Mouse (Mus musculus): ENCODE measurements around the gene Ush1g. TPM values are rescaled to one million over a fixed set of nuclear protein-coding genes. Genes with fewer than 3 reads are reported as not detected.

Ush1g gene
- polyA plus RNA-seq, 1 experiment from 2014 or later: not detected

DNA sequence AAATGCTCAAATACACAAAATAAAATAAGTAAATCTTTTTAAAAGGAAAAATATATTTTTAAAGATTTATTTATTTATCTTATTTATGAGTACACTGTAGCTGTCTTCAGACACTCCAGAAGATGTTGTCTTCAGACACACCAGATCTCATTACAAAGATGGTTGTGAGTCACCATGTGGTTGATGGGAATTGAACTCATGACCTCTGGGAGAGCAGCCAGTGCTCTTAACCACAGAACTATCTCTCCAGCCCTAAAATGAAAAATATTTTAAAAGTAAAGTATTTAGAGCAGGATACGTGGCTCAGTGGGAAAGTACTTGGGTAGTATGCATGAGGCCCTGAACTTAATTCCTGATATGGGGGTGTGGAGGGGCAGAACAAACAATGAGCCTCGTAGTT is 20.5 kb downstream of the Ush1g start:
- Histone ChIP-seq H3K4me1 (replicated peaks) (peaks cover 11% of the 10 kb centered on the region), H3K9ac (replicated peaks) (no peak overlapping the region), H3K27me3 (peaks cover 60% of the 10 kb centered on the region), H3K36me3 (no peaks in the 10 kb centered on the region), H3K9me3 (0 out of 2 replicates have a peak, but pooled peaks cover 6% of the 10 kb centered on the region), H3K27ac (no peak overlapping the region), H3K4me3 (replicated peaks) (no peak overlapping the region), H3K4me2 (no peak overlapping the region)
- ATAC-seq (ENCODE audit: insufficient number of reproducible peaks, insufficient read depth, low FRiP score, low TSS enrichment, low read depth): no peak
- 88% methylated on average over 2 of the region's 2 CpGs for WGBS

DNA sequence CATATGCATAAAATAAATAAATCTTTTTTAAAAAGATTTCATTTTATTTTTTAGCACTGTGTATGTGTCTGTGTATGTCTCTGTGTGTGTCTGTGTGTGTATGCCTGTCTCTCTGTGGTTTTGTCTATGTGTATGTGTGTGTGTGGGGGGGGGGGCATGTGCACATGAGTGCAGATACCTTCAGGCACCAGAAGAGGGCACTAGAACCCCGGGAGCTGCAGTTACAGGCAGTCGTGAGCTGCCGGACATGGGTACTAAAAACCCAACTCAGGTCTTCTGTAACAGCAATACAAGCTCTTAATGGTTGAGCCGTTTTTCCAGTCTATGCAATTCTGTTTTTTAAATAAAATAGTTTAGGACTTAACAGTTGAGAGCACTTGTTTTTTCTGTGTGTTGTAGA is 21.1 kb downstream of the Ush1g start:
- 0 out of 2 replicates have a peak, but pooled peaks cover 6% of the 10 kb centered on the region for H3K9me3 ChIP-seq
- no peak for ATAC-seq (ENCODE audit: insufficient number of reproducible peaks, insufficient read depth, low FRiP score, low TSS enrichment, low read depth)
- no peak overlapping the region for H3K4me2 ChIP-seq
- peaks cover 11% of the 10 kb centered on the region for H3K4me1 ChIP-seq (replicated peaks)
- H3K27me3 ChIP-seq: peaks cover 61% of the 10 kb centered on the region
- H3K27ac ChIP-seq: no peak overlapping the region
- no peak overlapping the region for H3K4me3 ChIP-seq (replicated peaks)
- H3K9ac ChIP-seq (replicated peaks): no peak overlapping the region
- WGBS: 80% methylated on average over 4 of the region's 4 CpGs
- no peaks in the 10 kb centered on the region for H3K36me3 ChIP-seq

DNA sequence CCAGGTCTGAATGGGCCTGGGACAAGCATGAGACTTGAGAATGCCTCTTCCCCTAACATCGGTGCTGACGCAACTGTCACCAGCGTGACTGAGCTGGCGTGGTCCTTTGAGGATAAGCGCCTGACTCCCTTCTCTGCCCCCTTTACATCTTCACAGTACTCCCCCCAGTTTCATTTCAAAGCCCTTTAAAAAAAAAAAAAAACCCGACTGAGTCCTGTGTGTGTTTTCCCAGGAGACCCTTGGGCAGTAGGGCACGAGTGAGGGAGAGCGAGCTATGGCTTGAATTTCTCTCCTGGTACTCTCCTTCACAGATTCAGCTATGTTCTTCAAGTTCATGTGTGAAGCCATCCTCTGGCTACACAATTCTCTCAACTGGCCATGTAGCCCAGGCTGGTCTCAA is 23.7 kb downstream of the Ush1g start:
- 53% methylated on average over 8 of the region's 8 CpGs for WGBS
- Histone ChIP-seq H3K9ac (replicated peaks) (no peak overlapping the region), H3K36me3 (no peaks in the 10 kb centered on the region), H3K4me1 (replicated peaks) (peaks cover 11% of the 10 kb centered on the region), H3K9me3 (0 out of 2 replicates have a peak, but pooled peaks cover 6% of the 10 kb centered on the region), H3K4me3 (replicated peaks) (no peak overlapping the region), H3K27ac (no peak overlapping the region), H3K4me2 (no peak overlapping the region), H3K27me3 (peaks cover 50% of the 10 kb centered on the region)
- ATAC-seq (ENCODE audit: insufficient number of reproducible peaks, insufficient read depth, low FRiP score, low TSS enrichment, low read depth): no peak

DNA sequence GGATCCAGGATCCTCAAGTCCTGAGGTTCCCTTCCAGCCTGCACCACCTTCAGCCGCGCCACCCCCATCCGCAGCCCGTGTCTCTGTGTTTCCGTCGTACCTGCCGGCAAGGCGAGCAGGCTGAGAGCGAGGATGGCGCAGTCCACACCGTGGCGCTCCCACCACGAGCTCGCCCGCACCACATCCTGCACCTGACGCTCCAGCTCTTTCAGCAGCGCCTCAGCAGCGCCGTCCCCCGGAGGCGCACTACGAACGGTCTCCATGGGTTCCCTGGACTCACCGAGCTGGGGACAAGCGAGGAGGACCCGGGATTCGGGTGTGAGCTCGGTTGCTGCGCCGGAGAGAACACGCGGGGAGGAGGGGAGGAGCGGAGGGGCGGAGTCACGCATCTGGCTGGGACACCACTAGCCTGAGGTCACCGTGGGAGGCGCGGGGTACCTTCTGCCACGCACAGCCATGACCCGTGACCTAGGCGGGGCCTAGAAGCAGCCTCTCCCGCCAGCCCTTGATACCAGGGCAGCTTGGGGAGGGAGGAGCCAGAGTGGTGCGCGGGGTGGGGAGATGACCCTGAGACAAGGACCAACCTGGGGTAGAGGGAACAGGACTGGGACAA is 24.5 kb downstream of the Ush1g start, which contains the start of gene Fads6:
TSS of gene Fads6 (minus strand) at position 450 of the 613 bp plus-strand sequence.
- no peaks in the 10 kb centered on the region for H3K36me3 ChIP-seq
- peak within 1 kb of the TSS; percentile 48 for H3K4me3 ChIP-seq (replicated peaks)
- peaks cover 51% of the 10 kb centered on the region for H3K27me3 ChIP-seq
- peak within 1 kb of the TSS; percentile 45 for H3K9ac ChIP-seq (replicated peaks)
- no peak within 1 kb of the TSS for H3K27ac ChIP-seq
- peaks cover 11% of the 10 kb centered on the region for H3K4me1 ChIP-seq (replicated peaks)
- under 1% methylated on average over 44 of the region's 44 CpGs for WGBS
- H3K9me3 ChIP-seq: 0 out of 2 replicates have a peak, but pooled peaks cover 6% of the 10 kb centered on the region
- peak; percentile 56; the same call in 1 of the 2 replicates for ATAC-seq (ENCODE audit: insufficient number of reproducible peaks, insufficient read depth, low FRiP score, low TSS enrichment, low read depth)
- H3K4me2 ChIP-seq: peak within 1 kb of the TSS; percentile 82

DNA sequence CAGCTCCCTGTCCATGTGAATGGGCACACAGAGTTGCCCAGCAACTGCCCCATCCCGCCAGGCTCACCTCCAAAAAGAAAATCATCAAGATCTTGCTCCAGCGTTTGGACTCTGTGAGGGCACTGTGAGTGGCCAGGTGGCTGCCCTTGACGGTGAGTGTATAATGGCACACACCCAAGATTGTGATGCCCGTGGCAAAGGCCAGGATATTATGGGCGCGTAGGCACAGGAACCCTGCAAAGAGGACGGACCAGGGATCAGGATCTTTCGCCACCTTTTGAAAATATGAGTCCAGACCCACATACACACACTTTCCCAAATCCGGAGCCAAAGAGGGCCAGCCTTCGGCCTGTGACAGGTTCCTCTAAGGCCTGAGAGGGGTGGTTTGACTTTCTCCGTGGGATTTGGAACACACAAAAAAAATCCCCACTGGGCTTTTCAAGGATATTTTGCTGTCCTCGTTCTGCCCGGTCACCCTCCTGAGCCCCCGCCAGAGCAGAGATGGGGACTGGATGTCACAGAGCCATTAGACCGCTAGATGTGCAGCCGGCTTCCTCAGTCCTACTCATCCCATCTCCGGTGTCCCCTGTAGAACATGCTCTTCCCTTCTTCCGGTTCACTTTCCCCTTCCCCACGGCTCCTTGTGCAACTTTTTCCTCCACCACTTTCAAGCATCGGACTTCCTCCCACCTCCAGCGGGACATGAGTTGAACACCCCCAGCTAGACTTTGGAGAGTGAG is 25.2 kb downstream of the Ush1g start:
- H3K36me3 ChIP-seq: no peaks in the 10 kb centered on the region
- H3K9me3 ChIP-seq: 0 out of 2 replicates have a peak, but pooled peaks cover 6% of the 10 kb centered on the region
- H3K27ac ChIP-seq: no peak overlapping the region
- WGBS: 60% methylated on average over 21 of the region's 21 CpGs
- peak overlapping the region; percentile 45; the same call in 1 of the 2 replicates for H3K9ac ChIP-seq (replicated peaks)
- peak overlapping the region; percentile 82 for H3K4me2 ChIP-seq
- H3K27me3 ChIP-seq: peaks cover 51% of the 10 kb centered on the region
- H3K4me3 ChIP-seq (replicated peaks): peak overlapping the region; percentile 48
- no peak for ATAC-seq (ENCODE audit: insufficient number of reproducible peaks, insufficient read depth, low FRiP score, low TSS enrichment, low read depth)
- H3K4me1 ChIP-seq (replicated peaks): peaks cover 11% of the 10 kb centered on the region

DNA sequence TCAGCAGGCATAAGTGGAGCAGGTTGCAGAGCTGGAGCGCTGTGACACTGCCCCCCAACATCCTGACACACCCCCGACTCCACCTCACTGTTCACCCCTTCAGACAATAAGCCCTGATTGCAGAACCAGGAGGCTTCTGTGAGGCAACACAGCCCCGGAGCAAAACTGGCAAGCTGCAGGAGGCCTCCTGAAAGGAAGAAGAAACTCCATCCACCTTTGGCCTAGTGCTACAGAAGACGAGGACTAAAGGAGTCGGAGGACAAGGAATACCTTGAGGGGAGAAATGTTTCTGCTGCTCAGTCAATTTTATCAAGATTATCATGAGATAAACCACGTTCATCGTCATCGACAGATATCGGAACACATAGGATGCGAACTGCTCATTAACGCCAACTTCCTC is 25.9 kb downstream of the Ush1g start:
- no peak for ATAC-seq (ENCODE audit: insufficient number of reproducible peaks, insufficient read depth, low FRiP score, low TSS enrichment, low read depth)

DNA sequence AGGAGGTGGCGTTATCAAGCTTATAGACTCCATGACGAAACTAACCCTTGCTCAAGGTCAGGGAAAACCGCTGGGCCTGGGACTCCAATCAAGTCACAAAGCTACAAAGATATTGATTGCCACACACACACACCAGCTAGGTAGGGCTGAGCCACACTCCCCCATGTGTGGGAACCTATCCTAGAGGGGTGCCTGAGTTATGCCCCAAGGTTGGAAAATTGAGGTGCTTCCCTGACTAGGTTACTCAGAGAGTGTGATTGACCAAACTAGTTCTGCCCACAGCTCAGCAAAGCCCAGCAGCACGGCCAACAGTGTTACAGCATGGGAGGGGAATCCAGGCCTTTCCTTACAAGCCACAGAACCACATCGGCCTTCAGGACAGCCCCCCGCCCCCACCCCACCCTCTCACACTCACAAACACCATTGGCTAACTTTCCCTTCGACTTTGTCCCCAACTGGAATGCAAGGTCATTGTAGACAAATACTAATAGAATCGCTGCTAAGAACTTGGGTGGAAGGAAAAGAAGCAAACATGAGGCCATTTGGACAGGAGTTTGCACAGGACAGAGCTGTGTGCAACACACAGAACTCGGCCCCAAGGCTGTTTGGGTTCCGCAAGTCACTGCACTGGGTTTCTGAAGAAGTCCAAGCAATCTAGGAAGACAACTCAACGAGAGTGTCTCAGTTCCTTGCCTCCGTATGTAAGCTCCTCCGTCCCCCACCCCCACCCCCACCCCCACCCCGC is 29.0 kb downstream of the Ush1g start:
- H3K4me3 ChIP-seq (replicated peaks): no peak overlapping the region
- 67% methylated on average over 14 of the region's 14 CpGs for WGBS
- no peak overlapping the region for H3K27ac ChIP-seq
- peaks cover 11% of the 10 kb centered on the region for H3K4me1 ChIP-seq (replicated peaks)
- no peaks in the 10 kb centered on the region for H3K36me3 ChIP-seq
- H3K9ac ChIP-seq (replicated peaks): no peak overlapping the region
- ATAC-seq (ENCODE audit: insufficient number of reproducible peaks, insufficient read depth, low FRiP score, low TSS enrichment, low read depth): no peak
- H3K4me2 ChIP-seq: no peak overlapping the region
- H3K9me3 ChIP-seq: no peaks in the 10 kb centered on the region
- peaks cover 28% of the 10 kb centered on the region for H3K27me3 ChIP-seq

More for the DNA sequence above, 25.9 kb downstream of the Ush1g start:
- Histone ChIP-seq H3K4me2 (no peak overlapping the region), H3K9me3 (0 out of 2 replicates have a peak, but pooled peaks cover 4% of the 10 kb centered on the region), H3K4me1 (replicated peaks) (peaks cover 11% of the 10 kb centered on the region), H3K27ac (no peak overlapping the region), H3K36me3 (no peaks in the 10 kb centered on the region), H3K27me3 (peaks cover 51% of the 10 kb centered on the region), H3K9ac (replicated peaks) (no peak overlapping the region), H3K4me3 (replicated peaks) (no peak overlapping the region)
- 85% methylated on average over 11 of the region's 11 CpGs for WGBS

DNA sequence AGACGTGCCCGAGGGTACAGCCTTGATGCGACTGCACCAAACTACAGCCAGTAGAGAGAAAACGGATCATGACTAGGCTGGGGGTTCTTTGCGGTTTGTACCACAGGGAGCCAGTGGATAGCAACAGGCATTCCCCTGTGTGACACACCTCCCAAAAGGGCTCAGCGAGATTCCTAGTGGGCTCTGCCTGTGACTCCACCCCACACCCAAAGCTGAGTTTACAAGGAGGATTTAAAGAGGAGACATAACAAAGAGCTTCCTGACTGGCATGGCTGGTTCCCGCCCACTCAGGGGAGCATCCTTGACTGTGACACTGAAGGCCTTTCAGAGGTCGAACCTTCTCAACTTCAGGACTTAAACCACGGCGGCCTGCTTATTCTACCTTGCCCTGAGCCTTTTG is 30.3 kb downstream of the Ush1g start:
- no peaks in the 10 kb centered on the region for H3K4me1 ChIP-seq (replicated peaks)
- no peaks in the 10 kb centered on the region for H3K9me3 ChIP-seq
- WGBS: 76% methylated on average over 10 of the region's 10 CpGs
- no peak for ATAC-seq (ENCODE audit: insufficient number of reproducible peaks, insufficient read depth, low FRiP score, low TSS enrichment, low read depth)
- H3K4me3 ChIP-seq (replicated peaks): no peak overlapping the region
- no peak overlapping the region for H3K9ac ChIP-seq (replicated peaks)
- no peak overlapping the region for H3K4me2 ChIP-seq
- H3K27me3 ChIP-seq: peaks cover 15% of the 10 kb centered on the region
- H3K36me3 ChIP-seq: no peaks in the 10 kb centered on the region
- H3K27ac ChIP-seq: no peak overlapping the region

DNA sequence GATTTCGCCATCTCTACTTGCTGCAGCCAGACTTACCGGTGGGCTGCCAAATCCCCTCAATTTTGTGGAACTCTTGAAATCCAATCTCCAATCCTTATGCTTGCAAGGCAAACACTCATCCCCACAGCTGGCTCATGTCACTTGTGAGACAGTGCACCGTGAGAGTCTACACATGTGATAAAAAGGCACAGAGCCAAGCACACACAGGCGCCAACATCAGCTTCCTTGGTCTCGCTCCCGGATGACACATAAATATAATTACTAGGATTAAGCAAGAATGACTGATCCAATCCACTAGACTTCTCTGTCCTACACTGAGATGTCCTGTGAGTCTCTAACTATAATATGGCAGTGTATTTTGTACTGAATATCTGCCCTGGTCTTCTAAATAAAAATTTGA is 30.9 kb downstream of the Ush1g start:
- Histone ChIP-seq H3K9me3 (no peaks in the 10 kb centered on the region), H3K27me3 (peaks cover 9% of the 10 kb centered on the region), H3K36me3 (no peaks in the 10 kb centered on the region), H3K4me3 (replicated peaks) (no peak overlapping the region), H3K4me2 (no peak overlapping the region), H3K4me1 (replicated peaks) (no peaks in the 10 kb centered on the region), H3K9ac (replicated peaks) (no peak overlapping the region), H3K27ac (no peak overlapping the region)
- ATAC-seq (ENCODE audit: insufficient number of reproducible peaks, insufficient read depth, low FRiP score, low TSS enrichment, low read depth): no peak
- WGBS: 88% methylated on average over 6 of the region's 6 CpGs

DNA sequence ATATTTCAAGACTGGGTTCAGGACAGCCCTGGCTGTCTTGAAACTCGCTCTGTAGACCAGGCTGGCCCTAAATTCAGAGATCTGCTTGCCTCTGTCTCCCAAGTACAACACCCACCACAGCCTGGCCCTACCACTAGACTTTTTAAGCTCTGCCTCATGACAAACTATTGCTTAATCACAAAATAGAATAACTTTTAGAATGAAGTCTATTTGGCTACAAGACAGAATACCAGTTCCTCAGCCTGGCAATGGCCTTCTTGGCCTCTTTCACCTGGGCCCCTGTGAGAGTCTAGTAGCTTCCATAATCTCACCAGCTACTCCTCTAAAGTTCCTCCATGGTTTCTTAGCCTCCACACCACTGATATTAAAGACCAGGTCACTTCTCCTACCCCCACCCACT is 31.5 kb downstream of the Ush1g start:
- Histone ChIP-seq H3K4me2 (no peak overlapping the region), H3K27me3 (peaks cover 4% of the 10 kb centered on the region), H3K4me3 (replicated peaks) (no peak overlapping the region), H3K4me1 (replicated peaks) (no peaks in the 10 kb centered on the region), H3K36me3 (no peaks in the 10 kb centered on the region), H3K9me3 (no peaks in the 10 kb centered on the region), H3K27ac (no peak overlapping the region), H3K9ac (replicated peaks) (no peak overlapping the region)
- no peak for ATAC-seq (ENCODE audit: insufficient number of reproducible peaks, insufficient read depth, low FRiP score, low TSS enrichment, low read depth)
- 79% methylated on average over 1 of the region's 1 CpGs for WGBS

DNA sequence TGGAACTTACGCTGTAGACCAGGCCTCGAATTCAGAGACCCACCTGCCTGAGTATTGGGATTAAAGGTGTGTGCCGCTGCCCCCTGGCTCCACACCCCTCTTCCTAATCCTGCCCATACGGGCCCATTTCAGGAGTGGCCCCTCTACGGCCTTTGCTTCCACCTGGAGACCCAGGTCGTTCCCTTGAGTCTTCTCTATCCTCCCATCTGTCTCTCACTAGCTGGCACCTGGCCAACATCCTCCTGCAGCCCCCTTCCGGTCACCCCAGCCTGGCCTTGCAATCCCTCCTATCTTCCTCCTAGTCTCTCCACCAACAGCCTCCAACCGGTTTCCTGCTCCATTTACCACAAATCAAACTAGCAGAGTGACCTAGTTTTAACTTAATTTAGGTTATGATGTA is 32.0 kb downstream of the Ush1g start:
- no peaks in the 10 kb centered on the region for H3K9me3 ChIP-seq
- WGBS: 80% methylated on average over 8 of the region's 8 CpGs
- no peak overlapping the region for H3K27ac ChIP-seq
- H3K4me3 ChIP-seq (replicated peaks): no peak overlapping the region
- ATAC-seq (ENCODE audit: insufficient number of reproducible peaks, insufficient read depth, low FRiP score, low TSS enrichment, low read depth): no peak; the same call in 1 of the 2 replicates
- peaks cover 4% of the 10 kb centered on the region for H3K27me3 ChIP-seq
- no peaks in the 10 kb centered on the region for H3K36me3 ChIP-seq
- H3K4me2 ChIP-seq: no peak overlapping the region
- H3K9ac ChIP-seq (replicated peaks): no peak overlapping the region
- no peaks in the 10 kb centered on the region for H3K4me1 ChIP-seq (replicated peaks)

All from limb, embryonic 12.5 days (tissue).